Mouse (Mus musculus) MEL (cell line): ENCODE results near the gene Scn4a.

Experiments
- CTCF ChIP-seq, 3 experiments: IDR thresholded peaks in 2 of 3; conservative IDR thresholded peaks in 1 of 3; 2 replicates each; pipeline ENCODE4 v1.5.1; 2011 to 2012; ENCODE audit warnings: low read length in 3 of 3, low read depth in 2 of 3, mild to moderate bottlenecking in 2 of 3, improper control_type of control experiment in 1 of 3, inconsistent platforms in 1 of 3, mixed read lengths in 1 of 3, moderate library complexity in 1 of 3; ENCODE audit not compliant: control insufficient read depth in 1 of 3, insufficient read depth in 1 of 3, poor library complexity in 1 of 3, severe bottlenecking in 1 of 3
- E2F4 ChIP-seq: IDR thresholded peaks from 2 replicates; pipeline ENCODE4 v1.6.1; 2011; ENCODE audit warnings: low read depth, low read length, improper control_type of control experiment, borderline replicate concordance
- JUND ChIP-seq: IDR thresholded peaks from 2 replicates; pipeline ENCODE4 v1.6.1; 2011; ENCODE audit warnings: low read depth, mild to moderate bottlenecking, improper control_type of control experiment, low read length
- MAX ChIP-seq: IDR thresholded peaks from 2 replicates; pipeline ENCODE4 v1.6.1; 2011; ENCODE audit warnings: low read length, improper control_type of control experiment
- MEF2A ChIP-seq: IDR thresholded peaks from 2 replicates; pipeline ENCODE4 v1.6.1; 2014; ENCODE audit warnings: low read depth, mild to moderate bottlenecking, inconsistent platforms, low read length, improper control_type of control experiment; ENCODE audit not compliant: poor library complexity, insufficient replicate concordance, severe bottlenecking; ENCODE audit errors: extremely low read depth
- NELFE ChIP-seq: IDR thresholded peaks from 2 replicates; pipeline ENCODE4 v1.6.1; 2011; ENCODE audit warnings: low read depth, low read length, improper control_type of control experiment
- POLR2A ChIP-seq, 2 experiments: IDR thresholded peaks; 2 replicates each; pipeline ENCODE4 v1.6.1; 2011 to 2012; ENCODE audit warnings: low read length in 2 of 2, mild to moderate bottlenecking in 2 of 2, control low read depth in 1 of 2, improper control_type of control experiment in 1 of 2, low read depth in 1 of 2, moderate library complexity in 1 of 2; ENCODE audit not compliant: control insufficient read depth in 1 of 2, insufficient read depth in 1 of 2, poor library complexity in 1 of 2
- POLR2AphosphoS2 ChIP-seq: IDR thresholded peaks from 2 replicates; pipeline ENCODE4 v1.6.1; 2011; ENCODE audit warnings: low read length, improper control_type of control experiment
- USF2 ChIP-seq, 2 experiments: IDR thresholded peaks; 2 replicates each; pipeline ENCODE4 v1.6.1; 2011 to 2012; ENCODE audit warnings: improper control_type of control experiment in 2 of 2, low read length in 2 of 2, borderline replicate concordance in 1 of 2, inconsistent platforms in 1 of 2, low read depth in 1 of 2, mild to moderate bottlenecking in 1 of 2; ENCODE audit not compliant: insufficient read depth in 1 of 2

- TF ChIP-seq USF2 (IDR thresholded peaks at IDR 0.05; ENCODE audit: borderline replicate concordance in 1 of 2, insufficient read depth in 1 of 2, low read depth in 1 of 2, low read length in 2 of 2) = no peak
- no peak for TF ChIP-seq POLR2A (IDR thresholded peaks at IDR 0.05; ENCODE audit: control insufficient read depth in 1 of 2, insufficient read depth in 1 of 2, low read depth in 1 of 2, low read length in 2 of 2, poor library complexity in 1 of 2)
- TF ChIP-seq MAX = no peak
- no peak for TF ChIP-seq MEF2A
- no peak for TF ChIP-seq CTCF (IDR thresholded peaks at IDR 0.05 in 2 of 3, conservative IDR thresholded peaks at IDR 0.05 in 1 of 3; ENCODE audit: control insufficient read depth in 1 of 3, insufficient read depth in 1 of 3, low read depth in 2 of 3, low read length in 3 of 3, poor library complexity in 1 of 3, severe bottlenecking in 1 of 3)
- no peak for TF ChIP-seq JUND
- no peak for TF ChIP-seq E2F4
- no peak for TF ChIP-seq NELFE
- TF ChIP-seq POLR2AphosphoS2 = no peak
Measured at GRCm38 (mm10) chr11:106274971-106275411, 78.1 kb downstream of the Scn4a start.
